Mouse (Mus musculus): ENCODE results near the gene Ctnna2. TPM values are rescaled to one million over a fixed set of nuclear protein-coding genes. Genes with fewer than 3 reads are reported as not detected.
A peak's percentile ranks its signal among the peaks of the same experiment; 100 is the strongest.

Ctnna2 gene
- polyA plus RNA-seq, 1 experiment from 2014 or later: 0.32 TPM

DNA sequence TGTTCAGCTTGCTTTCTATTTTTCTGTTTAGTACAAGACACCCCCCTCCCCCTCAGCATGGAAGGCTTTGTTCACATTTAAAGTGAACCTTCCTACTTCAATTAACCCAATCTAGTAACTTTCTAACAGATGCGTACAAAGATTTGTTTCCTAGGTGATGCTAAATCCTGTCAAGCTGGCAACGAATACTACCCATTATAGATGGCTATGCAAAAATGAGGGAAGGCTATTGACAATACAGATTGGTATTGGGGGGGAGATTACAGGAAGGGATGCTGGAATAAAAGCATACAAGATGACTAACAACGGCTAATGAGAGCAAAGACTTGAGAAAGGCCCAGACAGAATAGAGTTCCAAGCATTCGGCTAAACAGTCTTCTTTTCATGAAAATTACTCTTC, 758.7 kb downstream of the Ctnna2 start:
- no peak overlapping the region for H3K4me2 ChIP-seq (replicated peaks; ENCODE audit: low read depth, low read length)
- H3K9ac ChIP-seq (ENCODE audit: low read depth, low read length): no peak overlapping the region
- H3K27me3 ChIP-seq (ENCODE audit: control insufficient read depth, insufficient read depth, low read length): no peaks in the 10 kb centered on the region
- 85% methylated on average over 4 of the region's 4 CpGs for WGBS
- H3K36me3 ChIP-seq (ENCODE audit: control insufficient read depth, insufficient read depth, low read length): no peaks in the 10 kb centered on the region
- no peak overlapping the region for H3K4me3 ChIP-seq (ENCODE audit: low read length)
- H3K4me1 ChIP-seq (ENCODE audit: control insufficient read depth, insufficient read depth, low read length): no peaks in the 10 kb centered on the region
- no peak overlapping the region for H3K27ac ChIP-seq (ENCODE audit: low read depth, low read length)
- no peaks in the 10 kb centered on the region for H3K9me3 ChIP-seq (ENCODE audit: control insufficient read depth, low read length)
- ATAC-seq (ENCODE audit: low FRiP score, low TSS enrichment): no peak

DNA sequence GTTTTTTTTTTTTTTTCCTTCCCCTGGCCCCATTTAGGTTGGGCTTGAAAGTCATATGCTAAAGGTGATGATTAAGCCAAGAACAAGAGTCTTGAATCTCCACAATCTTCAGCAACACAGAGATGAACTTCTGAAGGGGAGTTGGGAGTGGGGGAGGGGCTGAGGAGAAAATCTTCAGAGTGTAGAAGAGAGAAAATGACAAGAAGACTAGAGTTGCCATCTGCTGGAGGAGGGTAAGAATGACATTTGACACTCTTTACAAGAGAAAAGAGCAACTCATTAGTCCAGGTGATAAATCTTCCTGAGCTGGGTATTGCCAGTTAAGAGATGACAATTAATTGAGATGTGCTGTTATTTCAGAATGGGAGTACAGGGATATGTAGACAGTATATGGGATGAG, 760.6 kb downstream of the Ctnna2 start:
- Histone ChIP-seq H3K4me3 (ENCODE audit: low read length) (no peak overlapping the region), H3K4me2 (replicated peaks; ENCODE audit: low read depth, low read length) (no peak overlapping the region), H3K27me3 (ENCODE audit: control insufficient read depth, insufficient read depth, low read length) (no peaks in the 10 kb centered on the region), H3K27ac (ENCODE audit: low read depth, low read length) (no peak overlapping the region), H3K9ac (ENCODE audit: low read depth, low read length) (no peak overlapping the region), H3K9me3 (ENCODE audit: control insufficient read depth, low read length) (no peaks in the 10 kb centered on the region), H3K4me1 (ENCODE audit: control insufficient read depth, insufficient read depth, low read length) (peaks cover 5% of the 10 kb centered on the region; the same call in 1 of the 2 replicates), H3K36me3 (ENCODE audit: control insufficient read depth, insufficient read depth, low read length) (no peaks in the 10 kb centered on the region)
- ATAC-seq (ENCODE audit: low FRiP score, low TSS enrichment): no peak

DNA sequence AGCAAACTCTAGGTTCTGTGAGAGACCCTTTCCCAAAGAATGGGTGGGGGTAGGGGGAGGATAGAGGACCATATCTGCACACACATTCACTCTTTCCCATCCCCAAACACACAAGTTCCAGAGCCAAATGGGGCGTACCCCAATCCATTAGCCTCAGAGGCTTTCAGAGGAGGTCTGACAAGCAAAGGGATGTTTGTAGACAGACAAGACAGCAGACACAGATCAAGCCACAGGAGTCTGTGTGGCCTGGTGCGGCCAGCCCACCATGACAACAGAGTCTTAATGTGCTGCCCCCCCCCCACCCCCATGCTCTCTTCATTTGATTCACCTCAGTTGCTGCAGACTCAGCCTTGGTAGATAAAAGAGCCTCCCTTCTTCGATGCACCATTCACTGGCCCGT, 764.2 kb downstream of the Ctnna2 start:
- H3K4me2 ChIP-seq (replicated peaks; ENCODE audit: low read depth, low read length): no peak overlapping the region
- H3K27ac ChIP-seq (ENCODE audit: low read depth, low read length): no peak overlapping the region
- H3K4me3 ChIP-seq (ENCODE audit: low read length): no peak overlapping the region
- no peaks in the 10 kb centered on the region for H3K36me3 ChIP-seq (ENCODE audit: control insufficient read depth, insufficient read depth, low read length)
- WGBS: 66% methylated on average over 4 of the region's 4 CpGs
- no peak overlapping the region for H3K9ac ChIP-seq (ENCODE audit: low read depth, low read length)
- H3K9me3 ChIP-seq (ENCODE audit: control insufficient read depth, low read length): no peaks in the 10 kb centered on the region
- peaks cover 8% of the 10 kb centered on the region; the same call in 1 of the 2 replicates for H3K4me1 ChIP-seq (ENCODE audit: control insufficient read depth, insufficient read depth, low read length)
- H3K27me3 ChIP-seq (ENCODE audit: control insufficient read depth, insufficient read depth, low read length): no peaks in the 10 kb centered on the region
- no peak for ATAC-seq (ENCODE audit: low FRiP score, low TSS enrichment)

DNA sequence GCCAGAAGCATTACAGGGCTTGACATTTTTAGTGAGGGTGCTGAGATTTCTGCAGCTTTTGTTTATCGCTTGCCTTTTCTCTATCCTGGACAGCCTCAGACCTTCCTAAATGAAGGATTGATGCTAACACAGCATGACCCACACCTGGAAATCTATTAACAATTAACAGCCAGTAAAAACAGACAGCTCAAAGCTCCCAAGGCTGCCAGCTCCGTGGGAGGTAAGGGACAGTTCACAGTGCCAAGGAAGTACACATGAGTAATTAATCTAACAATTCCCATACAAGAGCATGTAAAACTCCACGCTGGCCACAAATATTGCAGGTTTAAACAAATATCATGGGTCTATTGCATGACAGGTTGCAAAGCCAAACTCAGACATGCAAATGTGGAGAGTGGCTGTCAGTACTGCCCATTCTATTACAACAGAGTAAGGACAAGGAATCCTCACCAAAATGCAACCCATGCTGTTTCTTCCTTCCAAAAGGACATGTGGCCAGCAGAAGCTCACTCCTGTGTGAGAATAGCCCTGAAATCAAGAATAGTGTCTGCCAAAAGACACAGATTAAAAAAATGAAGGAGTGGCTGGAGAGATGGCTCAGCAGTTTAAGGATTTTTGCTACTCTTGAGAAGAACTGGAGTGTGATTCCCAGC, 765.6 kb downstream of the Ctnna2 start:
- Histone ChIP-seq H3K27me3 (ENCODE audit: control insufficient read depth, insufficient read depth, low read length) (no peaks in the 10 kb centered on the region), H3K4me1 (ENCODE audit: control insufficient read depth, insufficient read depth, low read length) (peaks cover 8% of the 10 kb centered on the region; the same call in 1 of the 2 replicates), H3K36me3 (ENCODE audit: control insufficient read depth, insufficient read depth, low read length) (no peaks in the 10 kb centered on the region), H3K4me3 (ENCODE audit: low read length) (no peak overlapping the region), H3K9ac (ENCODE audit: low read depth, low read length) (no peak overlapping the region), H3K9me3 (ENCODE audit: control insufficient read depth, low read length) (no peaks in the 10 kb centered on the region), H3K27ac (ENCODE audit: low read depth, low read length) (no peak overlapping the region), H3K4me2 (replicated peaks; ENCODE audit: low read depth, low read length) (no peak overlapping the region)
- WGBS: 7% methylated on average over 3 of the region's 3 CpGs
- ATAC-seq (ENCODE audit: low FRiP score, low TSS enrichment): peak; percentile 92

DNA sequence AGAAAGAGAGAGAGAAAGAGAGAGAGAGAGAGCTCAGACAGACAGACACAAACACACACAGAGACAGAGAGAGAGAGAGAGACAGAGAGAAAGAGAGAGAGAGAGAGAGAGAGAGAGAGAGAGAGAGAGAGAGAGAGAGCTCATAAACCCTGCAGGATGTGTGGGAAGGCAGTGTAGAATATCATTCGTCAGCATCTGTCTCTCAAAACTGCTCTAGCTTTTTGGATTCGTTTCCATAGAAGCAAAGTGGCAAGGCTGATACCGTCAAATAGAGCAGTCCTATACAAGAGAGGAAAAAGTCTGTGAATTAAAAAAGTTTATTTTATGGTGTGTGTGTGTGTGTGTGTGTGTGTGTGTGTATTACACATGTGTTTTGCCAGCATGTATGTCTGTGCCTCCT, 769.6 kb downstream of the Ctnna2 start:
- no peak for ATAC-seq (ENCODE audit: low FRiP score, low TSS enrichment)
- H3K4me2 ChIP-seq (replicated peaks; ENCODE audit: low read depth, low read length): no peak overlapping the region
- H3K36me3 ChIP-seq (ENCODE audit: control insufficient read depth, insufficient read depth, low read length): no peaks in the 10 kb centered on the region
- H3K27me3 ChIP-seq (ENCODE audit: control insufficient read depth, insufficient read depth, low read length): no peaks in the 10 kb centered on the region
- H3K9ac ChIP-seq (ENCODE audit: low read depth, low read length): no peak overlapping the region
- H3K27ac ChIP-seq (ENCODE audit: low read depth, low read length): no peak overlapping the region
- no peaks in the 10 kb centered on the region for H3K9me3 ChIP-seq (ENCODE audit: control insufficient read depth, low read length)
- peaks cover 3% of the 10 kb centered on the region; the same call in 1 of the 2 replicates for H3K4me1 ChIP-seq (ENCODE audit: control insufficient read depth, insufficient read depth, low read length)
- WGBS: 53% methylated on average over 3 of the region's 3 CpGs
- no peak overlapping the region for H3K4me3 ChIP-seq (ENCODE audit: low read length)

DNA sequence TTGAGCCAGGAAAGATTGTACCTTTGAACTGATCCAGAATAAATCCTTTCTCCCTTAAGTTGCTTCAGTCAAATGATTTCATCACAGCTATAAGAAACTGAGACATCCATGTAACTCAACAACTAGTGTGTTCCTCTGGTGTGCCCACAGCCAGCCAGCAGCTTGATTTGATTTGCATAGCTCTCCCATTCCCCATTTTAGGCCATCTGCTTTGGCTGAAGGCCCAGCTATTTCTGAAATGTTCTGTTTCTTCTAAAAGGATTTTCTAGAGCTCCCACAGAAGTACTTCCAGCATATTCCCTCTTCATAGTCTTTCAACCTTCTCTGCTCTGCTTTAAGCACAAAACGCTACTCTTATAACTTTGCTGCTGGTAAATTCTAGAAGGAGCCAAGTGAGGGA, 770.3 kb downstream of the Ctnna2 start:
- Histone ChIP-seq H3K9ac (ENCODE audit: low read depth, low read length) (no peak overlapping the region), H3K36me3 (ENCODE audit: control insufficient read depth, insufficient read depth, low read length) (no peaks in the 10 kb centered on the region), H3K27ac (ENCODE audit: low read depth, low read length) (no peak overlapping the region), H3K9me3 (ENCODE audit: control insufficient read depth, low read length) (no peaks in the 10 kb centered on the region), H3K4me1 (ENCODE audit: control insufficient read depth, insufficient read depth, low read length) (peaks cover 3% of the 10 kb centered on the region; the same call in 1 of the 2 replicates), H3K4me2 (replicated peaks; ENCODE audit: low read depth, low read length) (no peak overlapping the region), H3K27me3 (ENCODE audit: control insufficient read depth, insufficient read depth, low read length) (no peaks in the 10 kb centered on the region), H3K4me3 (ENCODE audit: low read length) (no peak overlapping the region)
- WGBS: 46% methylated on average over 1 of the region's 1 CpGs
- ATAC-seq (ENCODE audit: low FRiP score, low TSS enrichment): no peak

DNA sequence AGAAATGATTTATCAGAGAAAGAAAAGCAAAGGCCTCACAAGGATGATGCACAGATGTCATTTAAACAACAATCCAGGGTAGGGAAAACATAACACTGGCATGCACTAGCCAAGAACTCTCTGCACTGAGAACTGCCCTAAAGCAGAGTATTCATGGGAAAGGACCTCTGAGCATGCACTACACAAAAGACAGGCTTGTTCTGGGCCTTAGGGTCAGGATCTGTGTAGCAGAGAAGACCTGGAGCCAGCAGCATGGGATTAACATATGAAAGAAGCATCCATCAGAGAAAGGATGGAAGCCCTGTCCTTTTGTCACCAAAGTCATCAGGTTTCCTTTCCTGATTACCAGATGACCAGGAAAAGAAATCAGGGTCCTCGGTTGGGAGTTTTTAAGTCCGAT, 780.1 kb downstream of the Ctnna2 start:
- Histone ChIP-seq H3K4me1 (ENCODE audit: control insufficient read depth, insufficient read depth, low read length) (no peaks in the 10 kb centered on the region), H3K9ac (ENCODE audit: low read depth, low read length) (no peak overlapping the region), H3K4me2 (replicated peaks; ENCODE audit: low read depth, low read length) (no peak overlapping the region), H3K27ac (ENCODE audit: low read depth, low read length) (no peak overlapping the region), H3K9me3 (ENCODE audit: control insufficient read depth, low read length) (no peaks in the 10 kb centered on the region), H3K27me3 (ENCODE audit: control insufficient read depth, insufficient read depth, low read length) (no peaks in the 10 kb centered on the region), H3K36me3 (ENCODE audit: control insufficient read depth, insufficient read depth, low read length) (no peaks in the 10 kb centered on the region), H3K4me3 (ENCODE audit: low read length) (no peak overlapping the region)
- no peak for ATAC-seq (ENCODE audit: low FRiP score, low TSS enrichment)
- WGBS: 58% methylated on average over 2 of the region's 2 CpGs

DNA sequence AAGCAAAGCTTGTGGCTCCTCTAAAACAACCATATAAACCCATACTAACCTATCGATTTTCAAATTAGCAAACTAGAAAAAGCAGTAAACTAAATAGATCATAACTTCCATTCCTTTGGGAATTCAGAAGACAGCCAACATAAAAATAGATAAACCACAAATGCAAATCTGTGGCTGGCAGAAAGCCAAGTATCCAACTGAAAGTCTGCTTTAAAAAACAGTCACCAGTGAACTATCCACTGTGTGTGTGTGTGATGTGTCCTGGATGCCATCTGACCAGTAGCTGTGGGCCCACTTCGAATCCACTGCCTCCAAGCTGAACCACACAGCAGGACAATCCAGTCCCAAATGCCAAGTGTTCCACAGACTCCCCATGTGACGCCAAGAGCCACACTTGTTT, 782.8 kb downstream of the Ctnna2 start:
- ATAC-seq (ENCODE audit: low FRiP score, low TSS enrichment): no peak
- Histone ChIP-seq H3K27ac (ENCODE audit: low read depth, low read length) (no peak overlapping the region), H3K36me3 (ENCODE audit: control insufficient read depth, insufficient read depth, low read length) (no peaks in the 10 kb centered on the region), H3K4me1 (ENCODE audit: control insufficient read depth, insufficient read depth, low read length) (no peaks in the 10 kb centered on the region), H3K27me3 (ENCODE audit: control insufficient read depth, insufficient read depth, low read length) (no peaks in the 10 kb centered on the region), H3K9ac (ENCODE audit: low read depth, low read length) (no peak overlapping the region), H3K9me3 (ENCODE audit: control insufficient read depth, low read length) (no peaks in the 10 kb centered on the region), H3K4me3 (ENCODE audit: low read length) (no peak overlapping the region), H3K4me2 (replicated peaks; ENCODE audit: low read depth, low read length) (no peak overlapping the region)
- 91% methylated on average over 3 of the region's 3 CpGs for WGBS

DNA sequence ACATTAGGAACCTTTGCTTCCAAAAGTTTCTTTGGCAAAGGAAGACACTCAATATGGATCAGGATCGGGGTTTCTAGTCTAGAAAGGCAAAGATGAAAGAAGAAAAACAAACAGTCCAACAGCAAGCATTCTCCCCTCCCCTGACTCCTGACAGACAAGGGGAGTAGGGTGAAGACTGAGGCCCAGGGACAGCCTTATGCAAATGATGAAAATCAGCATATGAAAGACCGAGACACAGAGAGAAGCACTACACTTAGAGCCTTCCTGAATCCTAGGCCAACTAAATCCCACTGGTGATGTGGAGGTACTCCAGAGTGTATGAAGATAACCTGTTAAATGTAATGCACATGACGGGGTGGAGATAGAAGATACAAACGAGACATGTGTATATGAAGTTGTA, 787.9 kb downstream of the Ctnna2 start:
- no peaks in the 10 kb centered on the region for H3K4me1 ChIP-seq (ENCODE audit: control insufficient read depth, insufficient read depth, low read length)
- ATAC-seq (ENCODE audit: low FRiP score, low TSS enrichment): no peak
- no peak overlapping the region for H3K4me2 ChIP-seq (replicated peaks; ENCODE audit: low read depth, low read length)
- H3K36me3 ChIP-seq (ENCODE audit: control insufficient read depth, insufficient read depth, low read length): no peaks in the 10 kb centered on the region
- 73% methylated on average over 4 of the region's 4 CpGs for WGBS
- no peak overlapping the region for H3K4me3 ChIP-seq (ENCODE audit: low read length)
- H3K9ac ChIP-seq (ENCODE audit: low read depth, low read length): no peak overlapping the region
- no peaks in the 10 kb centered on the region for H3K9me3 ChIP-seq (ENCODE audit: control insufficient read depth, low read length)
- H3K27me3 ChIP-seq (ENCODE audit: control insufficient read depth, insufficient read depth, low read length): no peaks in the 10 kb centered on the region
- no peak overlapping the region for H3K27ac ChIP-seq (ENCODE audit: low read depth, low read length)

Measured in kidney, embryonic 14.5 days (tissue).